Mouse (Mus musculus) neutrophil, adult 5-6 weeks (primary cell): ENCODE measurements around the gene Themis2. TPM values are rescaled to one million over a fixed set of nuclear protein-coding genes. Genes with fewer than 3 reads are reported as not detected.
"Not testable (repeated sequence)": the region's sequence is repeated elsewhere in the genome, so short reads cannot be mapped to it uniquely, and the experiment has no call there.

Source experiments
- ATAC-seq: fragments of 151-379, 151-347 bp; 2 replicates; pipeline ENCODE4 v1.8.0; 2017; ENCODE audit warnings: mild to moderate bottlenecking, moderate TSS enrichment; ENCODE audit not compliant: insufficient number of reproducible peaks, poor library complexity, low FRiP score, severe bottlenecking; ENCODE audit errors: extremely low read depth
- total RNA-seq: library from RNA; stranded (forward); fragments of 200-1000 nt; gene quantifications from 2 replicates; pipeline ENCODE4 v1.2.3, GENCODE M21; 2017

The Themis2 gene
- total RNA-seq, 1 experiment from 2014 or later = 270 TPM

- ATAC-seq = peak; percentile 96
Measured at GRCm38 (mm10) chr4:132767914-132768876, 28.0 kb downstream of the Themis2 start, which contains the start of gene Rpa2. TSS of gene Rpa2 (plus strand) at chr4:132768332.

GRCm38 (mm10) chr4:132763125-132763524 is 33.1 kb downstream of the Themis2 start:
- not testable (repeated sequence) for ATAC-seq

GRCm38 (mm10) chr4:132762602-132763001 is 33.6 kb downstream of the Themis2 start:
- no peak for ATAC-seq

GRCm38 (mm10) chr4:132760296-132760695 is 35.9 kb downstream of the Themis2 start:
- no peak for ATAC-seq

- no peak for ATAC-seq
Measured at GRCm38 (mm10) chr4:132757633-132758351, 38.4 kb downstream of the Themis2 start.

GRCm38 (mm10) chr4:132756974-132757373 is 39.2 kb downstream of the Themis2 start, which contains the start of gene Smpdl3b:
TSS of gene Smpdl3b (minus strand) at chr4:132757252.
- peak; percentile 49 for ATAC-seq

- ATAC-seq = 0 out of 2 replicates have a peak, but pooled peaks have one; percentile 21
Measured at GRCm38 (mm10) chr4:132752992-132753391, 43.2 kb downstream of the Themis2 start.

GRCm38 (mm10) chr4:132749258-132749982 is 46.8 kb downstream of the Themis2 start:
- no peak for ATAC-seq

- no peak; the same call in 1 of the 2 replicates for ATAC-seq
Measured at GRCm38 (mm10) chr4:132748778-132749177, 47.4 kb downstream of the Themis2 start.

- peak; percentile 86 for ATAC-seq
Measured at GRCm38 (mm10) chr4:132747664-132748259, 48.4 kb downstream of the Themis2 start.

GRCm38 (mm10) chr4:132746911-132747517 is 49.2 kb downstream of the Themis2 start:
- ATAC-seq = no peak

- ATAC-seq = no peak
Measured at GRCm38 (mm10) chr4:132743992-132744911, 51.9 kb downstream of the Themis2 start.

- ATAC-seq = no peak
Measured at GRCm38 (mm10) chr4:132741491-132741890, 54.7 kb downstream of the Themis2 start.

- ATAC-seq = not testable (repeated sequence)
Measured at GRCm38 (mm10) chr4:132737154-132737553, 59.0 kb downstream of the Themis2 start.

- no peak for ATAC-seq
Measured at GRCm38 (mm10) chr4:132735894-132736293, 60.3 kb downstream of the Themis2 start.

- ATAC-seq = no peak
Measured at GRCm38 (mm10) chr4:132735389-132735788, 60.8 kb downstream of the Themis2 start.

- no peak for ATAC-seq
Measured at GRCm38 (mm10) chr4:132734766-132735165, 61.4 kb downstream of the Themis2 start.
